Mouse (Mus musculus): ENCODE results near the gene Gm20388.

- TF ChIP-seq GATA1 (IDR thresholded peaks at IDR 0.05; ENCODE audit: low read length), result no peak
- TF ChIP-seq TAL1 (IDR thresholded peaks at IDR 0.05; ENCODE audit: low read length), result no peak
Measured at GRCm38 (mm10) chr8:122891440-122891839, 2980.8 kb downstream of the Gm20388 start.

Data from erythroblast, embryonic 14.5 days (primary cell).